Mouse (Mus musculus) cerebellum, postnatal 25 days (tissue): ENCODE results near the gene Mmp1b.
"Not testable (repeated sequence)": the region's sequence is repeated elsewhere in the genome, so short reads cannot be mapped to it uniquely, and the experiment has no call there.

ENCODE experiments used
- DNase-seq, 2 experiments: peaks; one replicate each; pipeline ENCODE4 v3.0.0; 2021; ENCODE audit warnings: mixed read lengths in 2 of 2

Mmp1b gene

DNA sequence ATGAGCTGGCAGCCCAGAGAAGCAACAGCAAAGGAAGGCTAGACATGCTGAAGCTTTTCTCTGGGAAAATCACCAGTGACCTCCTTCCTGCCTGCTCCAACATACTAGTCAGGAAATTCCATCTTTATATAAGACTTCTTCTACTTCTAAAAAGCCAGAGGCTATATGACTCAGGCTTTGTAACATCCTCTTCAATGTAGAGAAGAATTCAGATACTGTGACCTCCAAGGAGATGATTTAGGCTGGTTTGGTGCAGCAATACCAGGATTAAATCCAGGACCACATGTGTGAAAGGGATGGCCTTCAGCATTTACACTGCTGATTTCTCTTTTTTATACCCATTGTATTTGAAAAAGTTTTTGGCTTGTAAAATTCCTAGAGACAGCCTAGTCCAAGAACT lies at the start of gene Mmp1b:
Mmp1b (minus strand) TSS at position 101 of the 400 bp plus-strand sequence.
- no peak for DNase-seq

GRCm38 (mm10) chr9:7396556-7396955 lies 8.7 kb upstream of the Mmp1b start:
- DNase-seq, result not testable (repeated sequence)

- no peak for DNase-seq
Measured at GRCm38 (mm10) chr9:7354535-7354934, 33.3 kb downstream of the Mmp1b start.

- no peak for DNase-seq
Measured at GRCm38 (mm10) chr9:7345513-7345912, 42.3 kb downstream of the Mmp1b start.

- DNase-seq, result no peak
Measured at GRCm38 (mm10) chr9:7344107-7344506, 43.7 kb downstream of the Mmp1b start, which contains the start of gene Mmp12. TSS of gene Mmp12 (plus strand) at chr9:7344381.

- no peak for DNase-seq
Measured at GRCm38 (mm10) chr9:7336740-7337483, 50.9 kb downstream of the Mmp1b start.

GRCm38 (mm10) chr9:7335766-7336680 lies 51.8 kb downstream of the Mmp1b start:
- no peak for DNase-seq

DNA sequence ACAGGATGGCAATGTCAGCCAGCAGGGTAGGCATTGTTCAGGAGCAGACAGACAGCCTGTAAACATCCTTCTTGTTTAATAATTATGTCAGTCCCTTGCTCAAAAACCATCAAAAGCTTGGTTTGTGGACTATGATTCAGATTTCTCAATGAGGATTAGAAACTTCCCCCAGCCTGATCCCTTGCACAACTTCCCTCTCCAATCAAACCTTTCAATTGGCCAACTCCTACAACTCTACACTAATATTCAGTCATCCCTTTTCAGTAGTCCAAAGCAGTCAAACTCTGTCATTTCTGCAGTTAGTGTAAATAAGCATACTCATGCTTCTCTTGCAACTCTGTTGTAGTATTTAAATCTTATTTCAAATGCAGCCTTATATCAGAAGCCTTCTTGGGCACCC lies 56.0 kb downstream of the Mmp1b start:
- no peak for DNase-seq
